Mouse (Mus musculus) cerebellum, adult (tissue): ENCODE results near the gene Adarb1.
A peak's percentile ranks its signal among the peaks of the same experiment; 100 is the strongest.

Source experiments
- ATAC-seq: cut with Nextera tagmentation; 2 replicates; pipeline ENCODE4 v1.9.2; 2017; ENCODE audit warnings: mild to moderate bottlenecking, moderate library complexity, mixed read lengths; ENCODE audit not compliant: insufficient number of reproducible peaks, low FRiP score, low TSS enrichment

Gene Adarb1

DNA sequence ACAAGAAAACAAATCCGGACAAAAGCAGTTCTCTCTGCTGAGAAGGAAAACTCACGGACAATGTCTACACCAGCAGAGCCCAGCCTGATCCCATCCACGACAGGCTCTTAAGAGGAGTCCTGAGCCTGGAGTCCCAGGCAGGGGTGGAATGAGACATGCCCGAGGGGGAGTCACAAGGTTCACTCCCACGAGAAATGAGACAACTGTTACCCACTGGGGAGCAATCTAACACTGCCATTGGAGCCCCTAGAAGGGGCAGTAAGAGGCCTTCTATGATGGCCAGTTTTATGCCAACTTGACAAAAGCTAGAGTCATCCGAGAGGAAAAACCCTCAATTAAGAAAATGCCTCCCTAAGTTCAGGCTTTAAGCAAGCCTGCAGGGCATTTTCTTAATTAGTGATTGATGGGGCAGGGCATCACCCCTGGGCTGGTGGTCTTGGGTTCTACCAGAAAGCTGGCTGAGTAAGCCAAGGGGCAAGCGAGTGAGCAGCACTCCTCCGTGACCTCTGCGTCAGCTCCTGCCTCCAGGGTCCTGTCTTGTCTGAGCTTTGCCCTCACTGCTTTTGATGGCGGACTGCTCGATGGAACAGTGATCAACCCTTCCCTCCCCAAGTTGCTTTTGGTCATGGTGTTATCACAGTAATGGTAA, 88.5 kb downstream of the Adarb1 start:
- no peak for ATAC-seq

DNA sequence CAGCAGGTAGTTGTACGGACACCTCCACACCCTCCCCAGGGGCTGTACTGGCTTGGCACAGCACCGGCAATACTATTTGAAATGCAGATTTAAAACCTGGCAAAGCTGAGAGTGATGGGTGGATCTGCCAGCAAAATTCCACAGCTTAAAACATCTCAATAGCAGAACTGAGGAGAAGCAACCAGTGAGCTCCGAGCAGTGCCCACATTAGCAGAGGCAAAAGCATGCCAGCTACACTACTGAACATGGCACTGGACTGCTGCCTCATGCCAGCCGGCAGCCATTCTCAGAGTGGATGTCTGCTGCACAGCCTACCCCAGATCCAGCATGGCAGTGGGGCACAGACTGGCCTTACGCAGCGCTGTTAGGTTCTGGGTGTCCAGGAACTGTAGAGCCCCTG, 93.4 kb downstream of the Adarb1 start:
- ATAC-seq, result no peak

DNA sequence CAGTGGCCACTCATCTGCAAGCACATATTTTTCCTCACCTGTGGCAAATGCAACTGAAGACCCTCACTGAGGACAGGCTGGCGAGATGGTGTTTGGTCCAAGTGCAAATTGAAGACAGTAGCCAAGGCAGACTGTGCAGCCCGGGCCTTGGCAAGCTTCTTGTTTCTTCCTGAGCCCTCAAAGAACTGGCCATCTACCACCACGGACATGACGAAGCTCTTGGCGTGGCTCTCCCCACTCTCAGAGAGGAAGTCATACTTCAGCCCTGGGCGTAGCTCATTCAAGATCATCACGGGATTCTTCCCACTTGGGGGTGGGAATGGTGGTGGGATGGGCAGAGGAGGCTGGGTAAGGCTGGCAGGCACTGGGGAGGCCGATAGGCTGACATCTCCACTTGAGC, 96.5 kb downstream of the Adarb1 start:
- ATAC-seq, result no peak

DNA sequence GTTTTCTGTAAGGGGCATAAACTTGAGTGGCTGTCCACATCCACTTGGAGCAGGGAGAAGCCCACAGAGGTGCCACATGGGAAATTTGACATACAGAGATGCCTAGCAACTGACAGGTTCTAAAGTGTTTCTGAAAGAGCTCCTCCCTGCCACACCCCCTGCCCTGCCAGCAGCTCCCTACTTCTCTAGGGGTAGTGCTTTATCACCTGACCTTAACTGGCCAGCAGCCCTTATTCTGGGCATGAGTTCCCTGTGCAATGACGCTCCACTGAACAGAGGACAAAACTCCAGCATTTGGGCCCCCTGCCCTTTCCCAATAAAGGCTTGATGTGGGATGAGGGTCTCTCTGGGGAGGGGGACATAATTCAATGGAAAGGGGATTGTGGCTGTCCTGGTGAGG, 97.1 kb downstream of the Adarb1 start:
- ATAC-seq, result no peak

DNA sequence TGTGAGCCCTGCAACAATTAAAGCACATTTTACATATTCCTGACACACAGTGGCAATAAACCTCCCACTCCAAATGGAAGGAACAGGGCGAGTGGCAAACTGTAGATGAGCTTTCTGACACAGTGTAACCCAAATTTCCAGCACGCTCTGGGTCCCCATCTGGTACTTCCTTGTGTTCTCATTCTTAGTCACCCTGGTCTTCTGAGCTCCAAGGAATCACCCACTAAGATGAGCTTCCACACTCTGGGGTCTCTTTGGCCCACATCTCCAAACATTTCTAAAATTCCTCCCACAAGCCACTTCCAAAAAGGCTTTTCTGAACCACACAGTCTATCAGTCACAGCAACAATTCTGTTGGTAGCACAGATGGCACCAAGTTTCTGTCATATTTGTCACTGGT, 102.4 kb downstream of the Adarb1 start:
- ATAC-seq, result no peak

DNA sequence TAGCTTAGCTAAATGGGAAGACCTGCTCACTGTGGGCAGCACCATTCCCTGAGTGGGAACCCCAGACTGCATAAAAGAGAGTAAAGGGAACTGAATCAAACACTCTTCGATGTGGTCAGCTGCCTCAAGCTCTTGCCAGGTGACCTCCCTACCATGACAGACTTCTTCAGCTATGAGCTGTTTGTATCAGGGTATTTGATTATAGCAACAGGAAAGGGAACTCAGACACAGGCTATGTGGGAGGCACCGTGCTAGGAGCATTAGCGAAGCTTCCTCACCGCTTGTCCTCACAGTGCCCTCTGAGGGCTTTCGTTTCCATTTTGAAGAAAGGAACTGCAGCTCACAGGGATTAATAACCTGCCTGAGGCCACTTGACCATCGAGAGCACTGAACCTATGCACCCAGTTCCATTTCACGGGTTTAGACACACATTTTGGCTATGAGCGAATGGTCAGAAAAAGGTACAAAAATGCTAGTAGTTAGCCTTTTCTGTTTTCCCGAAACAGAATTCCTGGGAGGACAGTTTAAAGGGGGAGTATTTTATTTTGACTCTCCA, 103.3 kb downstream of the Adarb1 start:
- no peak for ATAC-seq

DNA sequence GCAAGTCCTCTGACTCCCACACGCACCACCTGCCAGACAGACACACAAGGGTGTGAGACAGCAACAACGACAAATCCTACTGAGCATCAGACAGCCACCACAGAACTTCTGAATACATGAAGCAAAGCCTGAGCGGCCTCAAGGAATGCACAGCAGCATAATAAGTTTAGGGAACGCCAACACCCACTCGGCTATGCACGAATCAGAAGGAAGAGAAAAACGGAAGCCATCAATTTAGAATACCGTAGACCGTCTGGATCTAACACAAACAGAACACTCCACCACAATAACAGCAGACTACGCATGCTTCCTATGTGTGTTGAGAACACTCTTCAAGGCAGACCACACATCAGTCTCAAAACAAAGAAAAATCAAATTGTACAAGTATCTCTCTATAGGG, 109.1 kb downstream of the Adarb1 start:
- no peak for ATAC-seq

DNA sequence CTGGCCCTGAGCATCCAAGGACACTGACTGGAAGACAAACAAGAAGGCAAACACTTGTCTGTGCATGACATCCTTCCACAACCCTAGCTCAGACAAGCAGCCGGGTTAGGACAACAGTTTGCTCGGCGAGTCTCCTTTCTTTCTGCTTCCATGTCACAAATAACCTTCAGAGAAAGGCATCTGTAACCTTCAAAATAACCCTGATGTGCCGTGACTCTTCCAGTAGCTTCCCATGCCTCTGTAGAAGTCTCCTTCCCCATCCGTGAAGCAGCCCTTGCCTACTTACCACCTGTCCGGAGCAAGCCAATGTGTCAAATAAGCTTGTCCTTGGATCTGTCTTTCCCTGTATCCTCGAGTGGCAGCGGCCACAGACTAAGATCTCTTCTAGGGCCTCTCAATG, 112.3 kb downstream of the Adarb1 start:
- ATAC-seq, result no peak

DNA sequence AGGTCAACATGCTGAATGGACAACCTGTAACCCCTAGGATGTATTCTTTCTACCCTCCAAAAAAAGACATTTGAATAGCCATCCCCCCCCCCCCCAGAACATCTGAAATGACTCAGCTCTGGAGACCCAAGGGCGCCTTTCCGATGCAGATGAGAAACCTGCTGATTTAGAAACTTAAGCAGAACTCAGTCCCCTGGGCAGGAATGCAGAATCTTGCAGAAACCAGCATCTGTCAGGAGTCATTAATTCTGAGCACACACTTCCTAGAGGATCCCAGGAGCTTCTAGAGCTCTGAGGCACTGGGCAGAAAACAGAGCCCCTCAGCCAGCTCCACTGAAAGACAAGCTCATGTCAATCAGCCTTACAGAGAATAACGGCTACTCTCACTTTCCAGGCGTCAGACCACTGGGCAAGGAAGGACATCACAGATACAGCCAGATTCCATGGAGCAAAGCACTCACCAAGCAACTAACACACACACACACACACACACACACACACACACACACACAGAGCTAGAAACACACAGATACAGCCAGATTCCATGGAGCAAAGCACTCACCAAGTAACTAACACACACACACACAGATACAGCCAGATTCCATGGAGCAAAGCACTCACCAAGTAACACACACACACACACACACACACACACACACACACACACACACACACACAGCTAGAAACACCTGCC, 113.1 kb downstream of the Adarb1 start:
- ATAC-seq, result no peak

DNA sequence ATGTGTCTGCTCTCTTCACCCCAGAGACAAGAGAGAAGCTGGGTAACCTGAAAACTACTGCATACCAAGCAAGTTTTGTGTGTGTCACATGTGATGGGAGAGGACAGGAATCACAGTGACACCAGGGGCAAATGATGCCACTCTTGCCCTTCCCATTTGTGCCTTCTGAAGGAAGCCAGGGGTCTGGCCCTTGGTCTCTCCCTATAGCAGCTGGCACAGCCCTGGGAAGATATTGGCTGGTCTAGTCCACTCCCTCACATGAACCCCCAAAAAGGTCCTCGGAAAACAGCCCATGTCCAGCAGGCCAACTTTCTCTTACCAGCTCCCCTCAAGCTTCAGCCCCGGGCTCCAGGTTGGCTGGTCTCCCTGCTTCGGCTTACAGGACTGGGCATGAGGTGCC, 113.7 kb downstream of the Adarb1 start:
- ATAC-seq, result no peak

DNA sequence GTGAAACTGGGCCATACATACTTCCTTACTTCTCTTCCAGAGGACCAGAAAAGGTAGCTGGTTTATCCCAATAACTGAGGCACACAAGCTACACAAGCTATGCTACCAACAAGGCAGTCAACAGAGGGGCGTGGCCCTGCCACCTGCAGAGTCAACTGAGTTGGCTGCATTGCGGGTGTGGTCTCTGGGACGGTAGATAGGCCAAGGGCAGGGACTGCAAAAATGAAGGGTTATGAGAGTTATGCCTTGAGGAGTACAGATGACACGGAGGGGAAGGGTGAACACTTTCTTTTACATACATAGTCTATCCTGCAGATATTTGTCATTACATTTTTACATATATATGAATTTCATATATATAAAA, 117.2 kb downstream of the Adarb1 start:
- no peak for ATAC-seq

DNA sequence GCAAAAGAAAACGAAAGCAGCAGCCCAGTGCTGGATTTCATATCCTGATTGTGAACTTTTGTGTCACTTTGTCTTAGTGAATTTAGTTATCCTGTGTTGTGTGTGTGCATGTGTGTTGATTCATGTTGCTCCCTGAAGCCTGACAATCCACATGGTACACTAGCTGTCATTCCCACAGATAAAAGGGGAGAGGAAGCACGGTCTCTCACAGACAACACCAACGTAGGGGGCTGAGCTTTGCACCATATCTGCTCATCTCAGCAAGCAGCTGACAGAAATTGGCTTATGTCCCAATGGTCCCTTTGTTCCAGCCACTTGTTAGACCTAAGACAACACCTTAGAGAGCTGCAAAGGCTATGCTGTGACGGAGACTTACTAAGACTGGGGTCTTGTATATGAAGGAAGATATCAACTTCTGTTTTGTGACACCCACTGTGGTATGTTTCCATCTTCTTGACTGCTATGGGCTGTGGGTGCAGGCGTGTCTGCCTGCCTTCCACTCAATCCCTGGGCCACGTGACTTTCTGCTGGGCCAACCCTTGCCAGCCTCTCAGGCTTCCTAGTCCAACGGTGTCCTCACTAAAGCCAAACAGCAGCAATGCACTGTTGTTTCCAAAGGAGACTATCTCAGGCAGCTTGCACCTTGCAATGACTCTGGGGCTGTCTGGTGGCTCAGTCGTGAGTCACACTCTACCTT, 117.7 kb downstream of the Adarb1 start:
- ATAC-seq, result no peak

DNA sequence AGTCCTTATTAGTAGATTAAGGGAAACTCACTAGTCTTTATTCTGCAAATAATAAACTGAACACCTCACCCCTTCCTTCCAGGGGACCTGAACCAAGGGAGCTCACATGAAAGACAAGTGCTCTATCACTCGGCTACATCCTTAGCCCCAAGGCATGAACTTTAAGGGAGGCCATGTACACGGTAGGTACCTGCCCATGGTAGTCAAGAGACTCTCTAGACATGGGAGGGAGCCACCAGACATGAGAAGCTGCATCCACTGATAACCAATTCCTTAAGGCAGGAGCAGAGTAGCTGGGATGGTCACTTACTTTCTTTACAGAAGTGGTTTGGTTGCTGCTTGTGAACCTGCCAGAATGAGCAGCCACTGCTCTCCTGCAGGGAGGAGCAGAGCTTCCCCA, 118.9 kb downstream of the Adarb1 start:
- no peak for ATAC-seq

DNA sequence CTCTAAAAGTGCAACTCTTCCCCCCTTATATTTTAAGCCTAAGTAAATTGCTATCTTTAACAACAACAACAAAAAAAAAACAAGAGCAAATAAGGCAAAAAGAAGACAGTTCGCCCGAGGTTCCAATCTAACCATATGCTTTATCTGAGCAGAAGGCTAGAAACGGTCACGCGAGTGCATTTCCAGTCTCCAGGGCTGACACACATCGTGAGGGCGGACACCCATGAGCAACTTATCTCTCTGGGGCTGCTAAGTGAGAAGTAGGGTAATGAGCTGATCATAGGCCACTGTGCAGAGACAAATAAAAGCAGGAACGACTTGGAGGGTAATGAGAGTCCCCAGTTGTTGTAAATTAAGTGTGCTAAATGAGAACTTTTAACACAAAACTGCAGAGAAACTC, 119.4 kb downstream of the Adarb1 start:
- ATAC-seq, result no peak

DNA sequence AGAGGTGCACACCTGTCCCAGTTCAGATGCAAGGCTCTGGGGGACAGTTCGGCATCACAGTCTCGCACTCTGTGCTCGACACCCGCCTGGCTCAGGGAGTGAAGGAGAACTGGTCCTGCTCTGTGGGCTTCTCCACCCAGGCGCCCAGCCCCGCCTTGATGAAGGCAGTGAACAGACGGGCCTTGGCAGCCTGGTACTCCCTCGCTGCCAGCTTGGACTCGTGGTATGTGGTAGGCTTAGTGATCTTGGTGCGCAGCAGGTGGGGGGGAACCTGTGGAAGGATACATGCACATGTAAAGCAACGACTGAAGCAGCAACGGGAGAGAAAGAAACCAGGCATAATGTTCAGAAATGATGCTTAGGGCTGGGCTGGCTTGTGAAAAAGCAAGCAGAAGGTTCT, 123.4 kb downstream of the Adarb1 start:
- peak; percentile 77 for ATAC-seq

DNA sequence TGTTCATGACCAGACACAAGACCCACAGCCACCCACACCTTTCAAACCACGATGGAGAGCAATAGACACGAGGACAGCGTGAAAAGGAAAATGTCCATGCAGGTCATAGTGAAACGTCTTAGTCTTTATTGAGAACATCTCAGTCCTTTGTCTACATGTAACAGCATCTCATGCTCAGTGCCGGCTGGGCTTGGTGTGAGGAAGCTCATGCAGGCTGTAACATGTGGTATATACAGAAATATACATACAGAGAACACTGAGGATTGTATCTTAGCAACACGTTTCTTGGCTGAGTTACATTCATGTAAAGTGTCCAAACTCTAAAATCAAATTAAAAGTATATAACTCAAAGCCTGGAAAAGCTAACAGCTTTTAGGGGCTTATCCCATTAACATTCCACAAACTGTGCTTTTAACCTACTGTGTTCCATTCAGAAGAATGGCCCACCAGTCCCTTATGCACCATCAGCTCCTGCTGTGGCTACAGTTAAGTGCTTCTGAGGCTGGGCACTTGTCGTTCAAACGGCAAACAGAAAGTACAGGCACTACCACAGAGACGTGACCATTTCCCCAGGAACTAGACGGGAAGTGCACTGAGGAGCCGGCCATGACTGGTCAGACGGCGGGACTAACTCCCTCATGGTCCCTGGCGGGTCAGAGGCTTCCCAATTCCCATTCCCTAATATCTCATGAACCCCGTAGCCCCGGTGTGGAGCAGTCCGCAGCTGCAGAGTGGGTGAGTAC, 127.3 kb downstream of the Adarb1 start:
- ATAC-seq, result no peak

DNA sequence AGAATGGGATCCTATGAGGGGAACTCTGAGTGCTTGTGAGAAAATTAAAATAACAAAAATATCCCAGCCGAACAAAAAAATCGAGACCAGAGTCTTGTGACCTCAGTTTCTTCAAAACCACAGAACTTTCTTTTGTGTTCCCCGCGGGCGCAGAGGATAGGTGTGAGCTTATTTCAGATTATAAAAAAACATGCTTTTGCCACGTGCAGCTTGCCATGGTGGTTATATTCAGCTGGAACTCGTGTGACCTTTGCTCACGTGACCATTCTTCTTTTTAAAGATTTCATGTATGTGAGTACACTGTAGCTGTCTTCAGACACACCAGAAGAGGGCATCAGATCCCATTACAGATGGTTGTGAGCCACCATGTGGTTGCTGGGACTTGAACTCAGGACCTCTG, 128.5 kb downstream of the Adarb1 start:
- ATAC-seq, result no peak

DNA sequence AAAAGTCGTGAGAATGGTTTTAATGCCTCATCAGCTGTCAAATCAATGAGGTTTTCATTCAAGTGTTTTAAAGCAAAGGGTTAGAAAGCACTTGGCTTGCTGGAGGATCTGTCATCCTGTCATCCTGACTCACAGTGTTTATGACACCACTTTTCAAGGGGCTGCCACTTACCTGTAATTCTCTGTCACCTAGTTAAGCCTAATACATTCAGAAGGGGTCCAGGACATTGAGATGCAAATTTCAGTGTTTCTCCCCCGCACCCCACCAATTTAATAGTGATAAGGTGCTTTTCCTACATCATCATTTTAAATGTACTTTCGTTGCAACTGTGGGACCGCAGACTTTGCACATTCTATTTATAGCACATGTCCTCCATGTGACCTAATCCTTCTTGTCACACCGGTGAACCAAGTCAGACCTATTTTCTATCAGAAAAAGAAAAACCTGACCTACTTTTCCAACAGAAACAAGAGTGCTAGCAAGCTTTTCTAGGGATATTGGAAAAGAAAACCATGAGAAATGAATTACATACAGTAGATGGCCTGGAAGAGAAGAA, 129.4 kb downstream of the Adarb1 start:
- ATAC-seq, result no peak

DNA sequence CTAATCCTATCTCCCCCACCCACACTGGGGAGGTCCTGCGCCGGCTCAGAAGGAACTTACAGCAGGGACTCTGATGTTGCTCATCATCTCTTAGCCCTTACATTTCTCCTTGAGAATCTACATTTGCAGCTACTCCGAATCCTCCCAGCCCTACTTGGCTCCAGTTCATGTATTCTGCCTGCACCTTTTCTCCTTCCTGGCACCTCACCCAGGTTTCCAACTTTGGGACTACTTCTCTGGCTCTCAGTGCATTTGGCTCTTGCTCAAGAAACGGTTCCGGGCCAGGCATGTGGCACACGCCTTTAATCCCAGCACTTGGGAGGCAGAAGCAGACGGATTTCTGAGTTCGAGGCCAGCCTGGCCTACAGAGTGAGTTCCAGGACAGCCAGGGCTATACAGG, 130.4 kb downstream of the Adarb1 start:
- ATAC-seq, result no peak

DNA sequence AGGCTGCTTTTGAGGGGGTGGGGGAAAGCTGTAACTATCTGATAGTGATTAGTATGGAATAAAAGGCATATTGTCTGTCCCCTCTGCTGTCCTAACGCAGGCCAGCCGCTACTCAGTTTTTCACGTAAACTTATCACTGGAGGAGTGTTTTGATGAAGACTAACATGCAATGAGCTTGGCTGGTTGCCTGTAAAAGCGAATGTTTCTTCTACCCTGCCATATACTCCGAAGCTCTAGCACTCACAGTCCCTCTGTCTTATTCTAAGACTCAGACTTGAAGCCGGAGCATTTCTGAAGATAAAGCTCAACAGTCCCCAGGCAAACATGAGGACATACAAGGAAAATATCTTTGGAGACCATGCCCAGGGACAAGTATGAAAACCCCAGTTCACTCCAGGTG, 133.2 kb downstream of the Adarb1 start:
- no peak for ATAC-seq

DNA sequence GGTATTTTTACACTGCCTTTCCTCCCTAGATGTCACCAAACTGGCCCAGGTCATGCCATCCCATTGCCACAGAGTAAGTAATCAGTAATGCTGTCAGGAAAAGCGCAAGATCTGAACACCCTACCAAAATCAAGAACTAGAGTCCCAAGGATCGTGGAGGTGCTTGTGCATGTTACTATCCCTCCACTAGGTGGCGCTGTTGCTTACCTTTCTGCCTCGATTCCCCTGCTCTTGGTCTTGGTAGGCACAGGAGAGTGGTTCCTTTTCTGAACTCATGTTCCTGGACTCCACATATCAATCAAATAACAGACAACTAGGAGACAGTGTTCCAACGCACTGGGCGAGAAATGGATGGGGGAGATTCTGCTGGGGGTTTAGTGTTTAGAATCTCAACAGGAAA, 135.2 kb downstream of the Adarb1 start:
- 0 out of 2 replicates have a peak, but pooled peaks have one; percentile 36 for ATAC-seq
